Mouse (Mus musculus) cortical plate, adult 2 months (tissue): Measurements from ENCODE around the gene Tpt1.
A peak's percentile ranks its signal among the peaks of the same experiment; 100 is the strongest.

Experiments used
- CTCF ChIP-seq: fragments of 200-500 bp; IDR thresholded peaks from 2 replicates; pipeline ENCODE4 v1.5.1; 2011; ENCODE audit warnings: mild to moderate bottlenecking, control low read depth, low read length; ENCODE audit not compliant: insufficient read depth; ENCODE audit errors: extremely low read depth
- POLR2A ChIP-seq: fragments of 200-500 bp; IDR thresholded peaks from 2 replicates; pipeline ENCODE4 v1.6.1; 2011; ENCODE audit warnings: mild to moderate bottlenecking, low read length, control low read depth; ENCODE audit not compliant: insufficient read depth; ENCODE audit errors: extremely low read depth

- TF ChIP-seq POLR2A (no peak), CTCF (peak; percentile 97)
Measured at GRCm38 (mm10) chr14:75828866-75829806, 15.8 kb upstream of the Tpt1 start.
